Mouse (Mus musculus) forebrain, embryonic 10.5 days (tissue): Measurements from ENCODE around the gene Slc25a42. TPM values are rescaled to one million over a fixed set of nuclear protein-coding genes. Genes with fewer than 3 reads are reported as not detected.

Experiments
- DNase-seq: peaks from one replicate; pipeline ENCODE4 v3.0.0-alpha.2; 2017; ENCODE audit warnings: low spot score; ENCODE audit errors: extremely low spot score
- H3K27ac ChIP-seq: fragments of 300-500 bp; sonication (generic); 2 replicates; pipeline ENCODE4 v1.5.1; 2016; ENCODE audit warnings: mild to moderate bottlenecking
- H3K27me3 ChIP-seq: fragments of 300-500 bp; sonication (generic); 2 replicates; pipeline ENCODE4 v1.6.1; 2016; ENCODE audit warnings: mild to moderate bottlenecking; ENCODE audit not compliant: poor library complexity, severe bottlenecking
- H3K36me3 ChIP-seq: fragments of 300-500 bp; sonication (generic); replicated peaks from 2 replicates; pipeline ENCODE4 v1.6.1; 2016; ENCODE audit warnings: mild to moderate bottlenecking, moderate library complexity
- H3K4me1 ChIP-seq: fragments of 300-500 bp; sonication (generic); 2 replicates; pipeline ENCODE4 v1.6.1; 2016
- H3K4me3 ChIP-seq: fragments of 300-500 bp; sonication (generic); 2 replicates; pipeline ENCODE4 v1.5.1; 2016; ENCODE audit warnings: mild to moderate bottlenecking, moderate library complexity
- H3K9me3 ChIP-seq: fragments of 300-500 bp; sonication (generic); 2 replicates; pipeline ENCODE4 v1.6.1; 2016; ENCODE audit warnings: mild to moderate bottlenecking, moderate library complexity
- WGBS: fragments of 180-500 bp; shearing (Covaris S2); methylation state at CpG from one replicate; pipeline ENCODE4 v1.1.7; 2016; 5-methylcytosine and 5-hydroxymethylcytosine counted together
- polyA plus RNA-seq: library from polyadenylated mRNA; unstranded; fragments of >200 nt; fragmentation: Nextera tagmentation; extraction: Ambion mirVana; gene quantifications from 2 replicates; pipeline ENCODE4 v1.2.1, GENCODE M21; 2016

Gene Slc25a42
- polyA plus RNA-seq, 1 experiment from 2014 or later = 2.2 TPM

- no peaks in the 10 kb centered on the region for H3K9me3 ChIP-seq
- H3K36me3 ChIP-seq = no peaks in the 10 kb centered on the region
- H3K4me1 ChIP-seq = peaks cover 22% of the 10 kb centered on the region
- H3K27ac ChIP-seq = no peak overlapping the region
- 83% methylated on average over 1 of the region's 1 CpGs for WGBS
- H3K27me3 ChIP-seq = peaks cover 24% of the 10 kb centered on the region
- H3K4me3 ChIP-seq = peak overlapping the region; percentile 60
- no peak for DNase-seq
These were observed 830 bp downstream of the Slc25a42 start for GRCm38 (mm10) chr8:70211275-70211674.

- peaks cover 24% of the 10 kb centered on the region for H3K27me3 ChIP-seq
- peak overlapping the region; percentile 10; the same call in 1 of the 2 replicates for H3K4me3 ChIP-seq
- no peaks in the 10 kb centered on the region for H3K36me3 ChIP-seq
- H3K9me3 ChIP-seq = no peaks in the 10 kb centered on the region
- DNase-seq = no peak
- WGBS = 38% methylated on average over 8 of the region's 8 CpGs
- H3K27ac ChIP-seq = no peak overlapping the region
- peaks cover 22% of the 10 kb centered on the region for H3K4me1 ChIP-seq
These were observed 1.6 kb downstream of the Slc25a42 start for GRCm38 (mm10) chr8:70210538-70210937.

- WGBS = 21% methylated on average over 1 of the region's 1 CpGs
- Histone ChIP-seq H3K4me3 (no peak overlapping the region), H3K27me3 (peaks cover 24% of the 10 kb centered on the region), H3K27ac (no peak overlapping the region), H3K36me3 (no peaks in the 10 kb centered on the region), H3K9me3 (no peaks in the 10 kb centered on the region), H3K4me1 (peaks cover 19% of the 10 kb centered on the region)
- DNase-seq = no peak
These were observed 4.0 kb downstream of the Slc25a42 start for GRCm38 (mm10) chr8:70208130-70208529.

- WGBS = 63% methylated on average over 1 of the region's 1 CpGs
- no peak for DNase-seq
- Histone ChIP-seq H3K36me3 (no peaks in the 10 kb centered on the region), H3K4me3 (no peak overlapping the region), H3K27me3 (peaks cover 4% of the 10 kb centered on the region), H3K27ac (no peak overlapping the region), H3K4me1 (no peaks in the 10 kb centered on the region), H3K9me3 (no peaks in the 10 kb centered on the region)
These were observed 7.3 kb downstream of the Slc25a42 start for GRCm38 (mm10) chr8:70204757-70205156.

- Histone ChIP-seq H3K36me3 (no peaks in the 10 kb centered on the region), H3K4me3 (no peak overlapping the region), H3K27me3 (no peaks in the 10 kb centered on the region), H3K9me3 (no peaks in the 10 kb centered on the region), H3K27ac (no peak overlapping the region), H3K4me1 (peaks cover 8% of the 10 kb centered on the region)
- WGBS = 64% methylated on average over 4 of the region's 4 CpGs
- DNase-seq = no peak
These were observed 9.0 kb downstream of the Slc25a42 start for GRCm38 (mm10) chr8:70203072-70203471.

- Histone ChIP-seq H3K36me3 (no peaks in the 10 kb centered on the region), H3K4me1 (peaks cover 13% of the 10 kb centered on the region), H3K4me3 (no peak overlapping the region), H3K27ac (no peak overlapping the region), H3K27me3 (no peaks in the 10 kb centered on the region), H3K9me3 (no peaks in the 10 kb centered on the region)
- no peak for DNase-seq
- WGBS = 89% methylated on average over 3 of the region's 3 CpGs
These were observed 10.7 kb downstream of the Slc25a42 start for GRCm38 (mm10) chr8:70201417-70201816.

GRCm38 (mm10) chr8:70200098-70200681 lies 11.9 kb downstream of the Slc25a42 start:
- DNase-seq = no peak
- Histone ChIP-seq H3K27me3 (no peaks in the 10 kb centered on the region), H3K4me1 (peaks cover 13% of the 10 kb centered on the region), H3K9me3 (no peaks in the 10 kb centered on the region), H3K4me3 (no peak overlapping the region), H3K36me3 (no peaks in the 10 kb centered on the region), H3K27ac (no peak overlapping the region)
- WGBS = 82% methylated on average over 5 of the region's 5 CpGs

- no peak overlapping the region for H3K4me3 ChIP-seq
- 58% methylated on average over 7 of the region's 7 CpGs for WGBS
- H3K27ac ChIP-seq = no peak overlapping the region
- no peaks in the 10 kb centered on the region for H3K9me3 ChIP-seq
- no peak for DNase-seq
- no peaks in the 10 kb centered on the region for H3K36me3 ChIP-seq
- H3K27me3 ChIP-seq = no peaks in the 10 kb centered on the region
- H3K4me1 ChIP-seq = peaks cover 19% of the 10 kb centered on the region
These were observed 14.5 kb downstream of the Slc25a42 start for GRCm38 (mm10) chr8:70197603-70198002.

- DNase-seq = no peak
- WGBS = 83% methylated on average over 2 of the region's 2 CpGs
- Histone ChIP-seq H3K36me3 (no peaks in the 10 kb centered on the region), H3K9me3 (no peaks in the 10 kb centered on the region), H3K4me3 (no peak overlapping the region), H3K27me3 (no peaks in the 10 kb centered on the region), H3K27ac (no peak overlapping the region), H3K4me1 (peaks cover 26% of the 10 kb centered on the region)
These were observed 16.3 kb downstream of the Slc25a42 start for GRCm38 (mm10) chr8:70195762-70196161.

GRCm38 (mm10) chr8:70194191-70194590 lies 17.9 kb downstream of the Slc25a42 start:
- no peak for DNase-seq
- no peaks in the 10 kb centered on the region for H3K27me3 ChIP-seq
- H3K4me1 ChIP-seq = peaks cover 35% of the 10 kb centered on the region
- H3K4me3 ChIP-seq = no peak overlapping the region
- H3K36me3 ChIP-seq = no peaks in the 10 kb centered on the region
- no peaks in the 10 kb centered on the region for H3K9me3 ChIP-seq
- 81% methylated on average over 3 of the region's 3 CpGs for WGBS
- H3K27ac ChIP-seq = no peak overlapping the region

- H3K27ac ChIP-seq = no peak overlapping the region
- 70% methylated on average over 5 of the region's 5 CpGs for WGBS
These were observed 18.9 kb downstream of the Slc25a42 start for GRCm38 (mm10) chr8:70193238-70193637.

GRCm38 (mm10) chr8:70188707-70189106 lies 23.4 kb downstream of the Slc25a42 start:
- H3K4me3 ChIP-seq = no peak overlapping the region
- no peak overlapping the region for H3K27ac ChIP-seq
- DNase-seq = no peak
- H3K36me3 ChIP-seq = 0 out of 2 replicates have a peak, but pooled peaks cover 3% of the 10 kb centered on the region
- 69% methylated on average over 7 of the region's 7 CpGs for WGBS
- no peaks in the 10 kb centered on the region for H3K9me3 ChIP-seq
- H3K4me1 ChIP-seq = peaks cover 27% of the 10 kb centered on the region
- no peaks in the 10 kb centered on the region for H3K27me3 ChIP-seq

More at GRCm38 (mm10) chr8:70193238-70193637, 18.9 kb downstream of the Slc25a42 start:
- Histone ChIP-seq H3K36me3 (no peaks in the 10 kb centered on the region), H3K4me1 (peaks cover 34% of the 10 kb centered on the region), H3K9me3 (no peaks in the 10 kb centered on the region), H3K4me3 (no peak overlapping the region), H3K27me3 (no peaks in the 10 kb centered on the region)
- DNase-seq = no peak

- Histone ChIP-seq H3K27ac (no peak overlapping the region), H3K27me3 (no peaks in the 10 kb centered on the region), H3K9me3 (no peaks in the 10 kb centered on the region), H3K4me1 (peaks cover 4% of the 10 kb centered on the region; the same call in 1 of the 2 replicates), H3K36me3 (peaks cover 52% of the 10 kb centered on the region), H3K4me3 (no peak overlapping the region)
- WGBS = 89% methylated on average over 4 of the region's 4 CpGs
- DNase-seq = no peak
These were observed 28.9 kb downstream of the Slc25a42 start for GRCm38 (mm10) chr8:70183194-70183593.

- H3K36me3 ChIP-seq = peaks cover 64% of the 10 kb centered on the region
- no peaks in the 10 kb centered on the region for H3K27me3 ChIP-seq
- H3K27ac ChIP-seq = no peak overlapping the region
- 68% methylated on average over 2 of the region's 2 CpGs for WGBS
- H3K4me3 ChIP-seq = no peak overlapping the region
- peaks cover 4% of the 10 kb centered on the region; the same call in 1 of the 2 replicates for H3K4me1 ChIP-seq
- no peaks in the 10 kb centered on the region for H3K9me3 ChIP-seq
- DNase-seq = no peak
These were observed 30.2 kb downstream of the Slc25a42 start for GRCm38 (mm10) chr8:70181903-70182252.
